Mouse (Mus musculus): ENCODE data around the gene Osbpl10. TPM values are rescaled to one million over a fixed set of nuclear protein-coding genes. Genes with fewer than 3 reads are reported as not detected.

Osbpl10 gene
- polyA plus RNA-seq, 1 experiment from 2014 or later, result 3.6 TPM

Other genes starting within 250 kb of the Osbpl10 start
- gene Cmtm6, start 247.5 kb upstream of the Osbpl10 start, polyA plus RNA-seq (2016; fragmentation: Nextera tagmentation; extraction: Ambion mirVana), result 24.9 and 26.1 TPM in 2 replicates
- 78.6 and 80.9 TPM in 2 replicates for gene Cmtm7, start 196.7 kb upstream of the Osbpl10 start, polyA plus RNA-seq (2016; fragmentation: Nextera tagmentation; extraction: Ambion mirVana)
- gene Cmtm8, start 134.4 kb upstream of the Osbpl10 start, polyA plus RNA-seq (2016; fragmentation: Nextera tagmentation; extraction: Ambion mirVana), result 18.8 and 20.1 TPM in 2 replicates
- gene Gpd1l, start 44.6 kb upstream of the Osbpl10 start, polyA plus RNA-seq (2016; fragmentation: Nextera tagmentation; extraction: Ambion mirVana), result 8.6 and 10.0 TPM in 2 replicates
- gene Rps27rt, start 4.2 kb downstream of the Osbpl10 start, polyA plus RNA-seq (2016; fragmentation: Nextera tagmentation; extraction: Ambion mirVana), result 521 and 524 TPM in 2 replicates

Measured in limb, embryonic 12.5 days (tissue).